Mouse (Mus musculus) E14TG2a.4 (cell line): ENCODE results near the gene Fam161b.

ENCODE experiments used
- CTCF ChIP-seq: conservative IDR thresholded peaks from 2 replicates; pipeline ENCODE4 v1.5.1; 2014; ENCODE audit warnings: low read length
- NANOG ChIP-seq: IDR thresholded peaks from 2 replicates; pipeline ENCODE4 v1.6.1; 2014; ENCODE audit warnings: borderline replicate concordance, low read length, mixed read lengths
- POU5F1 ChIP-seq: IDR thresholded peaks from 2 replicates; pipeline ENCODE4 v1.6.1; 2014; ENCODE audit warnings: low read length, borderline replicate concordance

- TF ChIP-seq CTCF (no peak), NANOG (no peak), POU5F1 (no peak)
These were observed 26.5 kb upstream of the Fam161b start for GRCm38 (mm10) chr12:84388097-84388496.
